Mouse (Mus musculus) frontal cortex, adult (tissue): ENCODE results near the gene Ip6k3.

Experiments
- ATAC-seq: cut with Nextera tagmentation; 2 replicates; pipeline ENCODE4 v1.9.2; 2017; ENCODE audit warnings: mild to moderate bottlenecking, moderate library complexity, mixed read lengths; ENCODE audit not compliant: low TSS enrichment

Gene Ip6k3

DNA sequence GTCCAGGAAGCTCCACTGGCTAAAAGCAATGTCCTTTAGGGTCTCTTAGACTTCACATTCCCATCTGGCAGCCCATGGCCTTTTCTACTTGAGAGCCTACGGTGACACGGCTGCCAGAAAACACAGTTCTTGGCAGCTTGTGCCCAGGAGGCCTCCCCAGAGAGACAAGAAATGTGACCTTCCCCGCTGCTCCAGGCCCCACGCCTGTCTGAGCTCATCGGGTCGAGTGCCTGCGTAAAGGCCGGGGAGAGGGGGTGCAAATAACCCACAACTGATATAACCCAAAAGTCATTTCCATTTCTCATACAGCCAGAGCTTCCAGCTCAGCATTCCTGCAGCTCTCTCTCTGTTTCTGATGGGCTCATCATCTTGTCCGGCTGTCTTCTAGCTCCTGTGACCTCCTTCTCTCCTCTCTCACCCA is 13.8 kb downstream of the Ip6k3 start:
- ATAC-seq = no peak

DNA sequence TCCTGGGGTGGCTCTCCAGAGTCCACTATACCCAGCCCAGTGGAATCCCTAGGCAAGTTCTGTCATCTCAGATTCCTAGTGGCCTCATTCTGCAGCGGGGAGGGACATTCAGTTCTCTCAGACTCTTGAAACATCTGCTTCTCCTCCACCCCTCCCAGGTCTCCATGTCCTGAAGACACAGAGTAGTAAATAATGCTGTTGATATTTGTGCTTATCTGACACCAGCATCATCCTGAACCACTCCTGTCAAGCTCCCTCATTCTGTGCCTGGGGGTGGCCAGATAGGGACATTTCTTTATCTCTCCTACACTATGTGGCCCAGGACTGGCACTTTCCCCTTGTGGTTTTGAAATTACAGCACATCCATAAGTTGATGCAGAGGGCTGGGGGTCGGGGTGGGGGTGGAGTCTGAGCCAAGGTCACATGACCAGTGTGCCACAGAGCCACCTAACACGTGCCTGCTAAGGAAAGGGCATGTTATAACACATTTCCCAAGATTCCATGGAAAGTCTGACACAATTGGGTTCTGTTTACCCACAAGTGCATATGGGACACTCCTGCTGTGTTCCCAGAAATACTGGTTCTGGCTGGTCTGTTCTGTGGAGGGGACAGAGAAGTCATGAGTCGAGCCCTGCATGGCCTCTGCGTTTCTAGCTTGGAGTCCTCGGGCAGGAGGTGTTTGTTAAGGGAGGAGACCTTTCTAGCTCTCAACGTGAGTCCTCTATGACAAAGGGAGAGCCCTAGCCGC is 14.4 kb downstream of the Ip6k3 start:
- ATAC-seq = no peak

- ATAC-seq = no peak
Measured at GRCm38 (mm10) chr17:27151411-27151810, 16.2 kb downstream of the Ip6k3 start.

- no peak for ATAC-seq
Measured at GRCm38 (mm10) chr17:27150871-27151270, 16.7 kb downstream of the Ip6k3 start.

GRCm38 (mm10) chr17:27146323-27146923 is 21.2 kb downstream of the Ip6k3 start:
- ATAC-seq = no peak

GRCm38 (mm10) chr17:27144152-27144551 is 23.4 kb downstream of the Ip6k3 start:
- no peak for ATAC-seq

- ATAC-seq = peak; percentile 66; the same call in 1 of the 2 replicates
Measured at GRCm38 (mm10) chr17:27141971-27142450, 25.6 kb downstream of the Ip6k3 start.

DNA sequence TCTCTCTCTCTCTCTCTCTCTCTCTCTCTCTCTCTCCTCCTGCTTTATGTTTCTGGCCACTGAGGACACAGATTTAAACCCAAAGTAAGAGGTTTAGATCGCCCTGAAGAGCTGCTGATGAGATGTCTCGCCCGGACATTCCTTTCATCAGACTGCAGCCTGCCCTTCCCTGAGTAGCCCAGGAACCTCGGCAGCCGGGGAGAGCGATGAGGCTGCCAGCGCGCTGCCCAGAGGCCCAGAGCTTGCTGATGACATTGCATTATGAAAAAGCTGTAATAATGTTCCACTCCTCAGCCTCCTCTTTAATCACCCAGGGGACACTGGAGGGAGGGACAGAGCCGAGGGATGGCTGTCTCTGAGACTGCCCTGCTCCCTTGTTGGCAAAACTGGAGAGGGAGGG is 27.3 kb downstream of the Ip6k3 start:
- no peak for ATAC-seq

GRCm38 (mm10) chr17:27139304-27139703 is 28.3 kb downstream of the Ip6k3 start:
- no peak for ATAC-seq

- ATAC-seq = no peak
Measured at GRCm38 (mm10) chr17:27138396-27138795, 29.2 kb downstream of the Ip6k3 start.

GRCm38 (mm10) chr17:27134715-27135114 is 32.9 kb downstream of the Ip6k3 start:
- ATAC-seq = no peak

GRCm38 (mm10) chr17:27134187-27134586 is 33.4 kb downstream of the Ip6k3 start:
- no peak for ATAC-seq

DNA sequence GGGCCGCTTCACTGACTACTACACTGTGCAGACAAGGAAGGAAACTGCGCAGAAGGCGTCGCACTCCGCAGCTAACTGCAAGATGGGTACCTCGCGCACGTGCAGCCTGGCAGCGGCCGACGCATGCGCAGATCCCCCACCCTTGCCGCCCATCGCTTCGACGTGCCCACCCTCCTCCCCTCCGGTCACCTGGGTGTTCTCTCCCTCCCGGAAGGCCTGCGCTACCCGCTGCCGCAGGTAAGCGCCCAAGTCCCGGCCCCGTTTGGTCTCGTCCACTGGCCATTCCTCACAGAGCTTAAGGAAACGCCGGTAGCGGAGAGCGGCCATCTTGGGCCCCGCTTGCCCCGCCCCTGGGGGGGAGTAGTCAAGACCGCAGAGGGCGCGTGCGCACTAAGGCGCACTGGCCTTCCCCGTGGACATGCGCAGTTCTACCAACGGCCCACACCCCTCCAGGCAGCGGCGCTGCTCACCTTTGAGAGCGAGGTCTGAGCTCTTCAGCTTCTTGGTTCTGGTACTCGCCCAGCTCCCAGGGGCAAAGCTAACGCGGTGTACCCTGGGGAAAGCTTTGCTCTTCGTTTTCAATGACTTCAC is 33.9 kb downstream of the Ip6k3 start, which contains the start of gene Uqcc2:
Uqcc2 (minus strand) TSS at position 366 of the 591 bp plus-strand sequence.
- peak; percentile 72 for ATAC-seq

DNA sequence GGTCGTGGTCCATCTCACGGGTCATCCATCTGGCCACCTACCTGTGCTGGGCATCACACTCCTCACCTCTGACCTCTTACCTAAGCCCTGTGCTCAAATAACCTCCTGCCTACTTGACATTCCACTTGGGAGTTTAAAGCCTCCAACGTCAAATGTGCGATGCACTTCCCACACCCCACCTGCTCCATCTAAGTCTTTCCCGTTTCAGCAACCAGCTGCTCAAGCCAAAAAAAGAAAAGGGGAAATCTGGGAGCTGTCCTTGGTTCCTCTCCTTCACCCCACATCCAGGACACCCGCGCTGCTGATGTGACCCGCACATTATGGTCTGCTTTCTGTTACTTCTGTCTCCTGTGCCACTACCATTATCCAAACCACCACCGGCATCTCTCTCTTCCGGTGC is 35.4 kb downstream of the Ip6k3 start:
- ATAC-seq = peak; percentile 2; the same call in 1 of the 2 replicates

GRCm38 (mm10) chr17:27131240-27131665 is 36.3 kb downstream of the Ip6k3 start:
- ATAC-seq = peak; percentile 36; the same call in 1 of the 2 replicates

- ATAC-seq = no peak
Measured at GRCm38 (mm10) chr17:27130246-27130645, 37.3 kb downstream of the Ip6k3 start.

DNA sequence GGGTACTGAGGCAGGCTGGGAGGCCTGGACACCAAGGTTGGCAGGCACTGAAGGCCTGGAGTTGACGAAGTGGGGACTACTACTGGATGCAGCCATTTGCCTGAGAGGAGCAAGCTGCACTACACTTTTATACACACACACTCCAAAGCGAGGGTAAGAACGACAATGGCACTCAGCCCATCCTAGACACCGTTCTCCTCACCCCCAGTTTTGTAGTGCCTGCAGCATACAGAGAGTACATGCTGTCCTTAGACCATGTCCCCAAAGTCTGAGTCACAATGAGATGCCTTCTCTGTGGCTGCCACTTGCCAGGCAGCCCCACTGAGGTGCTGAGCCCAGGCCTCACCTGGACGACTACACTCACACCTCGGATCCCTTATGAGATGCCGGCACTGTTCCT is 37.8 kb downstream of the Ip6k3 start:
- ATAC-seq = peak; percentile 2; the same call in 1 of the 2 replicates

- no peak for ATAC-seq
Measured at GRCm38 (mm10) chr17:27129291-27129690, 38.3 kb downstream of the Ip6k3 start.

- ATAC-seq = no peak
Measured at GRCm38 (mm10) chr17:27128189-27128588, 39.4 kb downstream of the Ip6k3 start.

- no peak for ATAC-seq
Measured at GRCm38 (mm10) chr17:27126974-27127373, 40.6 kb downstream of the Ip6k3 start.

- no peak for ATAC-seq
Measured at GRCm38 (mm10) chr17:27125669-27126202, 41.9 kb downstream of the Ip6k3 start.

DNA sequence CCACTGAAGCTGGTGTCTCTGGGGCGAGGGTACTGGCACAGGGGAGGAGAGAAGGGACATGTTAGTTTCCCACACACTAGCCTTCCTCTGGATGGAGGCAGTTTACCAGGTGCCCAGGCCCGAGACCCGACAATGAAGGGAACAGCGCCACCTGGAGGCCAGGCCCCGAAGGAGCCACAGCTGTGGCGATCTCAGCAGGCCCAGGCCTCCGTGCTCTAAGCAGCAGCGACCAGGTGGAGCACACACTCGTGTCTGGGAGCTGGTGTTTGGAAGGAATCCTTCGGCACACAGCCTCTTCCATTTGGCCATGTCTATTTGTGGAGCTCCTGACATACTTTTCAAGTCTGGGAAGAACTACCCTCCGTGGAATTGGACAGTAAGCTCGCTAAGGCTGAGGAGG is 42.4 kb downstream of the Ip6k3 start:
- peak; percentile 72 for ATAC-seq
